Mouse (Mus musculus) B cell, adult 62 days (primary cell): Measurements from ENCODE around the gene Nr2f2. TPM values are rescaled to one million over a fixed set of nuclear protein-coding genes. Genes with fewer than 3 reads are reported as not detected.

ENCODE experiments used
- total RNA-seq: library from RNA; stranded (reverse); gene quantifications from 4 replicates; pipeline ENCODE4 v1.2.4, GENCODE M21; 2023

The Nr2f2 gene
- 0.35 TPM in 1 of 4 replicates, not detected in the others for total RNA-seq

GRCm38 (mm10) chr7:70365941-70366807, at the start of gene Nr2f2:
Gene Nr2f2, minus strand, starts transcription at chr7:70366735.

